Mouse (Mus musculus): Measurements from ENCODE around the gene Cited1. TPM values are rescaled to one million over a fixed set of nuclear protein-coding genes. Genes with fewer than 3 reads are reported as not detected.

Cited1 gene
- 322 and 350 TPM in 2 replicates for polyA plus RNA-seq (2015; fragmentation: Nextera tagmentation; extraction: Ambion mirVana)

DNA sequence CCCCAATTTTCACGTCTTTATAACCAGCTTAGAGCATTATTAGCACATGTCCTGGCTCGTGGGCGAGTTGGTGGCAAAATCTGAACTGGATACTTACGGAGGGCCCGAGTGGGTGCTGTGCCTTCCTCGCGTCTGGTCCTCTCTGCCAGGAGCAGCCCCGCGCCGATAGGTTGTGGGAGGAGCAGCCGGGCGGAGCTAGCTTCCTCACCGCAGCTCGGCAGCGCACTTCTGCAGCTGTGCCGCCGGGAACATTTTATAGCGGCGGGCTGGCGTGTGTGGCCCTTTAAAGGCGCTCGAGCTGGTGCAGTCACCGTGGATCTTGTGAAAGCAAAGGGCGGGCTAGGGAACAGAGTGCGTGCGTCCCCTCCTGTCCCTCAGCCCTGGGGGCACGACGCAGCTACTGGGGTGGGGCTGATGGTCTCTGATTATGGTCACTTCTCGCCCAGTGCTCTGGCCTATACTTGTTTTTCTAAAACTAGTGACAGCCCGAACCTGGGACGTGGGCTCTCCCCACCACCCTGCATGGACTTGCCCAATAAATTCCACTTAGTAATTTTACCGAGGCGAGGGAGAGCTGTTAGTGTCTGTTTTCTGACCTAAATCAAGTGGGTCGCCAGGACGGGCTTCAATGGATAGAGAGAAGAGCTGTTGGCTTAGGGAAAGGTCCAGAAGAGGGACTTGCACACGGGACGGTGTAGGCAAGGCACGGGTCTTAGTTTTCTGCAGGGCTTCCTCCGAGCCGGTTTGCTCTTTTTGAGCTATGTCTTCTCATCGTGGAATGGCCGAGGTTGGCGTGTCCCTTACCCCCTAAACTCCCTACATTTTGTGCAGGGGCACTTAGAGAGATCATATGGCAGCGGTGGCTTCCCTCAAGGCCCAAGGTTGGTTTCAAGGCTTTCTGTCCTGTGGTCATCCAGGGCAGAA, at the start of gene Cited1:
TSS of gene Cited1 (minus strand) at position 245 of the 924 bp plus-strand sequence.
- Histone ChIP-seq H3K9me3 (replicated peaks; ENCODE audit: control insufficient read depth, low read length) (peaks cover 4% of the 10 kb centered on the region), H3K36me3 (ENCODE audit: control insufficient read depth, insufficient read depth) (no peaks in the 10 kb centered on the region), H3K27me3 (ENCODE audit: control insufficient read depth, insufficient read depth, low read length) (peaks cover 19% of the 10 kb centered on the region), H3K27ac (ENCODE audit: low read length) (peak within 1 kb of the TSS; percentile 76), H3K4me2 (ENCODE audit: low read depth, low read length) (peak within 1 kb of the TSS; percentile 64), H3K4me3 (ENCODE audit: low read length) (peak within 1 kb of the TSS; percentile 56), H3K9ac (ENCODE audit: low read length) (peak within 1 kb of the TSS; percentile 76), H3K4me1 (ENCODE audit: control insufficient read depth, insufficient read depth, low read length) (no peaks in the 10 kb centered on the region; the same call in 1 of the 2 replicates)
- peak; percentile 88 for ATAC-seq (replicated peaks; ENCODE audit: extremely low read depth, insufficient read depth, low FRiP score)
- 16% methylated on average over 44 of the region's 44 CpGs for WGBS

DNA sequence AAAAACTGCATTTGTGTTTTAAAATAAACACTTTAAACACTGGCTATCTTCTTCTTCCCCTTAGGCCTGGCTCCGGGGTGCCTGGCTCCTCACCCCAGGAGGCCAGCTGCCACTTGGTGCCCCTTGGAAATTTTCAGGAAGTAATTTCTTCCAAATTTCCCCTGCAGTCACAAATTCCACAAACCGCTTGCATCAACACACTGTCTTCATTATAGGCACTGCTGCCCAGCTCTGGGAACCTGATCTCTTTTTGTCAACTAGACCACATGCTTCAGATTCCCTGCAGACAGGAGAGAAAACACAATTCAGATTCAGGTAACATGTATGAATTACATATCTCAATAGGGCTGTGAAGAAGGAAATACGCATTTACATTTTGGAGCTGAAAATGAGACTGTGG, 32.9 kb upstream of the Cited1 start:
- Histone ChIP-seq H3K4me3 (ENCODE audit: low read length) (no peak overlapping the region), H3K4me2 (ENCODE audit: low read depth, low read length) (no peak overlapping the region), H3K9me3 (replicated peaks; ENCODE audit: control insufficient read depth, low read length) (no peaks in the 10 kb centered on the region), H3K9ac (ENCODE audit: low read length) (no peak overlapping the region), H3K27ac (ENCODE audit: low read length) (no peak overlapping the region), H3K4me1 (ENCODE audit: control insufficient read depth, insufficient read depth, low read length) (no peaks in the 10 kb centered on the region), H3K27me3 (ENCODE audit: control insufficient read depth, insufficient read depth, low read length) (no peaks in the 10 kb centered on the region; the same call in 1 of the 2 replicates), H3K36me3 (ENCODE audit: control insufficient read depth, insufficient read depth) (no peaks in the 10 kb centered on the region)
- WGBS: 74% methylated on average over 3 of the region's 3 CpGs
- ATAC-seq (replicated peaks; ENCODE audit: extremely low read depth, insufficient read depth, low FRiP score): no peak

DNA sequence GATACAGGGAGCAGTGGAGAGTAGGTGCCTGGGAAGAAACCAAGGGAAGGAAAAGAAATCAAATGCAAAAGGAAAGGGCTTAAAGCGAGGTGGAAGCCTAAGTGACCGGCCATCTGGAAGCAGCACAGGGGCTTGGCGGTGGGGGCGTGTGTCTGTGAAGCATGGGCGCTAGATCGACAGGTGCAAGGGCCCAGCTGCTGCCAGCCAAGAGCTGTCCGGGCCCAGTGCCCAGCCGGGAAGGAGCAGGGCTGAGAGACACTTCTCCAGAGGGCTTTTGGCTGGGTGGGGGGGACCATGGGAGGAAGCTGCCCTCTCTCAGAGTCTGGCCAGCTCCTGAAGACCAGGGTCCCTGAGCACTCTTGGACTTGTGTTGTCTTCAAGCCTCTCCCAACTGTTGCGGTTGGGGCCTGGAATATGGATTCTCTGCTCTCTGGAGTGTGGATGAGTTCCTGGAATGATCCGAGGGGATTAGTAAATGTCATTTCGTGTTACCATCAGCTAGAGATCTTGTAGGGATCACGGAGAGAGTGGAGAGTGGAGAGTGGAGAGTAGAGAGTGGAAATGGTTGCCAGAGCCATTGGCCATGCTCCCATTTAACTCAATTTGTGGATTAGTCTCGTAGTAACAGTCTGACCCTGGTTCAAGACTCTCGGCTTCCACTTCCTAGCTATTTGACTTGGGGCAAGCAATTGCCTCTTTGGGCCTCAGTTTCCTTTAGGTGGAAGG, 10.8 kb upstream of the Cited1 start:
- Histone ChIP-seq H3K9ac (ENCODE audit: low read length) (no peak overlapping the region), H3K36me3 (ENCODE audit: control insufficient read depth, insufficient read depth) (no peaks in the 10 kb centered on the region), H3K27ac (ENCODE audit: low read length) (no peak overlapping the region), H3K4me3 (ENCODE audit: low read length) (no peak overlapping the region), H3K4me2 (ENCODE audit: low read depth, low read length) (no peak overlapping the region), H3K27me3 (ENCODE audit: control insufficient read depth, insufficient read depth, low read length) (no peaks in the 10 kb centered on the region; the same call in 1 of the 2 replicates), H3K4me1 (ENCODE audit: control insufficient read depth, insufficient read depth, low read length) (no peaks in the 10 kb centered on the region), H3K9me3 (replicated peaks; ENCODE audit: control insufficient read depth, low read length) (no peaks in the 10 kb centered on the region)
- no peak for ATAC-seq (replicated peaks; ENCODE audit: extremely low read depth, insufficient read depth, low FRiP score)
- WGBS: 85% methylated on average over 13 of the region's 14 CpGs

DNA sequence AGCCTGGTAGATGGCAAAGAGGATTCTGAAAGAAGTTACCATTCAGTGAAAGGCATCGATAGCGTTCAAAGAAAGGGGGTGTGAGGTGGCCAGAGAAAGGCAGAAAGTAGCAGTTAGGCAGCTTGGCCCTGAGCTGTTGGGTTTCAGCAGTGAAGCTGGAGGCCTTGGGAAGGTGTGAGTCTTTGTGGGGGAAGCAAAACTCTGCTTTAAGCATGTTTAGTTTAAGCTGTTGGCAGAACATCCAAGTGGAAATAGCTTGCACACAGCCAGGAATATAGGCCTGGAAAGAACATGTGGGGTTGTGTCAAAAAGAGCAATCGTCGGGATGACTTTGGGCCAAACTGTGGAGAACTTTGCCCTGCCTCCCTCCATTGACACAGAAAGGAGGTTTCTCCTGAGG, 7.8 kb upstream of the Cited1 start:
- no peak overlapping the region for H3K9ac ChIP-seq (ENCODE audit: low read length)
- ATAC-seq (replicated peaks; ENCODE audit: extremely low read depth, insufficient read depth, low FRiP score): no peak
- H3K4me1 ChIP-seq (ENCODE audit: control insufficient read depth, insufficient read depth, low read length): no peaks in the 10 kb centered on the region
- H3K9me3 ChIP-seq (replicated peaks; ENCODE audit: control insufficient read depth, low read length): no peaks in the 10 kb centered on the region
- WGBS: 85% methylated on average over 4 of the region's 4 CpGs
- H3K4me2 ChIP-seq (ENCODE audit: low read depth, low read length): no peak overlapping the region
- H3K36me3 ChIP-seq (ENCODE audit: control insufficient read depth, insufficient read depth): no peaks in the 10 kb centered on the region
- no peak overlapping the region for H3K4me3 ChIP-seq (ENCODE audit: low read length)
- no peaks in the 10 kb centered on the region; the same call in 1 of the 2 replicates for H3K27me3 ChIP-seq (ENCODE audit: control insufficient read depth, insufficient read depth, low read length)
- H3K27ac ChIP-seq (ENCODE audit: low read length): no peak overlapping the region

DNA sequence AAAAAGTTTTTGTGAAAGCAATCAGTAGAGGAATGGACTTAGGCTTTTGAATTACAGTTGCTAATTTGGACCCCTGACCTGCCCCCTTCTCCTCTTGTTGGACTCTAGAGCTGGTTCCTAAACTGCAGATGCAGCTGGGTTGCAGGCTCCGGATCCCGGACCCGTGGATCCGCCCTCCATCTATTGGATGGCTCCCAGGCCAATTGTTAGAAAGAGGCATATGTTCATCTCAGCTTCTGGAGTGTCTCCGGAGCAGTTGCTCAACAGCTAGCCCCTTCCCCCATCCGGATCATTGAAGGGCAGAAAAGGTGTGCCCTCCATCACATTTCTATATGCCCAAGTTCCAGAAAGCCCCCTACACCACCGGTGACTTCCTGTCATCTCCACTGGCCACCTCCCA, 1.9 kb upstream of the Cited1 start:
- no peak for ATAC-seq (replicated peaks; ENCODE audit: extremely low read depth, insufficient read depth, low FRiP score)
- Histone ChIP-seq H3K27ac (ENCODE audit: low read length) (no peak overlapping the region), H3K9ac (ENCODE audit: low read length) (peak overlapping the region; percentile 30; the same call in 1 of the 2 replicates)

DNA sequence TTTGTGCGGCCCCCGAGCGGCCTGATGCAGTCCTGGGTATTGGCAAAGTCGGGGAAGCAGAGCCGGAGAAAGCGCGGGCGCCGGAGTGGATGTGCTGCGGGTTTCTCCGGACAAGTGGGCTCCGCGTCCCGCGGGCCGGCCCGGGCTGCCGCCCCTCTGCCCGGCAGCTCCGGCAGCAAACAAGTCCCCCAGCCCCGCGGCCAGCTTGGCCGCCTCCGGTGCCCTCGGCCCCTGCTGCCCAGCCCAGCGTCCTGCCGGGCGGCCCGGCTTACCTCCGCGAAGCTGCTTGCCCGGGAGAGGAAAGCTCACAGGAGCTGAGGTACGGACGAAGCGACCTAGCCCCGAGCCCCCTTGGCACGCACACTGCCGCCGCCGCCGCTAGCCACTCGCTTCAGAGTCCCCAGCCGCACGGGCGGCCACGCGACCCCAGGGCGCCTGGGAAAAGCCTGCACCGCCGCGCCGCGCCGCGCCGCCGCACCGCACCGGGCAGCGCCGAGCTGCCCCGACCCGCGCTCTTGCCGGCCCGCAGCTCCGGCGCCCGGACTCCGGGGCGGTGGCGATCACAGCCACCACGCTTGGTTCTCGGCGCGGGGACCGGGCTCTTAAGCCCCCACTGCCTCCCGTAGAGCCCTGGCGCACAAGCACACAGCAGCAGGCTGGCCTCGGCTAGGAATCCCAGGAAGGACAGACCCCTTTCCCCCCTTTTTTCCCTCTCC, 602 bp downstream of the Cited1 start:
- peak overlapping the region; percentile 76 for H3K27ac ChIP-seq (ENCODE audit: low read length)
- H3K4me2 ChIP-seq (ENCODE audit: low read depth, low read length): peak overlapping the region; percentile 64
- H3K9me3 ChIP-seq (replicated peaks; ENCODE audit: control insufficient read depth, low read length): peaks cover 4% of the 10 kb centered on the region
- ATAC-seq (replicated peaks; ENCODE audit: extremely low read depth, insufficient read depth, low FRiP score): peak; percentile 39; the same call in 1 of the 2 replicates
- 10% methylated on average over 73 of the region's 80 CpGs for WGBS
- peak overlapping the region; percentile 56 for H3K4me3 ChIP-seq (ENCODE audit: low read length)
- peaks cover 4% of the 10 kb centered on the region; the same call in 1 of the 2 replicates for H3K36me3 ChIP-seq (ENCODE audit: control insufficient read depth, insufficient read depth)
- peaks cover 19% of the 10 kb centered on the region for H3K27me3 ChIP-seq (ENCODE audit: control insufficient read depth, insufficient read depth, low read length)
- H3K9ac ChIP-seq (ENCODE audit: low read length): peak overlapping the region; percentile 76
- H3K4me1 ChIP-seq (ENCODE audit: control insufficient read depth, insufficient read depth, low read length): no peaks in the 10 kb centered on the region; the same call in 1 of the 2 replicates

More for the DNA sequence above, 1.9 kb upstream of the Cited1 start:
- Histone ChIP-seq H3K36me3 (ENCODE audit: control insufficient read depth, insufficient read depth) (no peaks in the 10 kb centered on the region), H3K4me3 (ENCODE audit: low read length) (peak overlapping the region; percentile 12), H3K9me3 (replicated peaks; ENCODE audit: control insufficient read depth, low read length) (peaks cover 4% of the 10 kb centered on the region), H3K4me1 (ENCODE audit: control insufficient read depth, insufficient read depth, low read length) (no peaks in the 10 kb centered on the region; the same call in 1 of the 2 replicates), H3K27me3 (ENCODE audit: control insufficient read depth, insufficient read depth, low read length) (peaks cover 15% of the 10 kb centered on the region), H3K4me2 (ENCODE audit: low read depth, low read length) (peak overlapping the region; percentile 64)
- 25% methylated on average over 7 of the region's 7 CpGs for WGBS

DNA sequence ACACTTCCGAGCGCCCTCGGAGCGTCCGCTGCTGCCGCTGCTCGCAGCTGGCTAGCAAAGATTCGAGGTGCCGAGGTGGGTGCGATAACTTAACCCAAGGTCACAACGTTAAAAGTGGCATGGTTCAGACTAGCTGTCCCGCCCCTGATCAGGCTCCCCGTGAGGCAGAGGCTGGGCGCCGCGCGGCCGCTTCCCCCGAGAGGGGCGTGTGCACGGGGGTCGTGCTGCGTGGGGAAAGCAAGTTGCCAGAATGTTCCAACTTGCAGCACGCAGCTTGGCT, 1.1 kb downstream of the Cited1 start:
- WGBS: 19% methylated on average over 24 of the region's 24 CpGs
- Histone ChIP-seq H3K9ac (ENCODE audit: low read length) (peak overlapping the region; percentile 76), H3K9me3 (replicated peaks; ENCODE audit: control insufficient read depth, low read length) (peaks cover 4% of the 10 kb centered on the region), H3K4me1 (ENCODE audit: control insufficient read depth, insufficient read depth, low read length) (no peaks in the 10 kb centered on the region; the same call in 1 of the 2 replicates), H3K27ac (ENCODE audit: low read length) (peak overlapping the region; percentile 76), H3K36me3 (ENCODE audit: control insufficient read depth, insufficient read depth) (peaks cover 4% of the 10 kb centered on the region; the same call in 1 of the 2 replicates), H3K27me3 (ENCODE audit: control insufficient read depth, insufficient read depth, low read length) (peaks cover 19% of the 10 kb centered on the region), H3K4me3 (ENCODE audit: low read length) (peak overlapping the region; percentile 56), H3K4me2 (ENCODE audit: low read depth, low read length) (peak overlapping the region; percentile 64)
- ATAC-seq (replicated peaks; ENCODE audit: extremely low read depth, insufficient read depth, low FRiP score): no peak; the same call in 1 of the 2 replicates

DNA sequence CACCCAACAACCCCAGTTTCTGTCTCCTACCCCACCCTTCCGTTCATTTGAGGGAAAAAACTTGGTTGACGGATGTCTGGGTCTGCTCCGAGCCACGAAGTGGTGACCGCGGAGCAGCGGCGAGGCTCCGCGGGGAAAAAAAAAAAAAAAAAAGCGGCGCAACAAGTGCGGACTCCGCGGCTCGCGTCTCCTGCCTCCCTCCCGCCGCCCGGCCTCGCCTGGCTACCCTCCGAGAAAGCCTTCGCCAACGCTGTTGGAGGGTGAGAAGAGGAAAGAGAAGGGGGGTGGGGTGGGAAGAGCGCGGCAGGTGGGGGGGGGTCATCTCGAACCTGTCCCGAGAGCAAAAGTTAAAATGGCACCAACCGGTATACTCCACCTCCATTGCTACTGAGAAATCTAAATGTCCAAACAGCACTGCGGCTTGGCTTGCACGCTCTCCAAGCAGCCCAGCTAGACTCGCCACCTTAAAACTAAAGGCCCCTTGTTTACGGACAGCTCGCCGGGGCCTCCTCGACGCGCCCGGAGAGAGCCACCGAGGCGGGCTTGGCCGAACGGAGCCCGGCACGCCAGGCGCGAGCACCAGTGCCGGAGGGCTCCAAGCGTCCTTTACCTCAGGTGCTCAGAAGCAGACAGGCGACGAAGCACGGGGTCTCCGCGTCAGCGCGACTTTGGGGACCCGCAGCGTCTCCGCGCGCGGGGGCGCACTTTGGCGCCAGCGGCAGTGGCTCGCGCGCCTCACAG, 1.7 kb downstream of the Cited1 start:
- no peak for ATAC-seq (replicated peaks; ENCODE audit: extremely low read depth, insufficient read depth, low FRiP score)
- peak overlapping the region; percentile 64 for H3K4me2 ChIP-seq (ENCODE audit: low read depth, low read length)
- peaks cover 19% of the 10 kb centered on the region for H3K27me3 ChIP-seq (ENCODE audit: control insufficient read depth, insufficient read depth, low read length)
- peaks cover 4% of the 10 kb centered on the region; the same call in 1 of the 2 replicates for H3K36me3 ChIP-seq (ENCODE audit: control insufficient read depth, insufficient read depth)
- peak overlapping the region; percentile 76 for H3K27ac ChIP-seq (ENCODE audit: low read length)
- no peaks in the 10 kb centered on the region; the same call in 1 of the 2 replicates for H3K4me1 ChIP-seq (ENCODE audit: control insufficient read depth, insufficient read depth, low read length)
- H3K9me3 ChIP-seq (replicated peaks; ENCODE audit: control insufficient read depth, low read length): peaks cover 4% of the 10 kb centered on the region
- H3K9ac ChIP-seq (ENCODE audit: low read length): peak overlapping the region; percentile 76
- peak overlapping the region; percentile 56 for H3K4me3 ChIP-seq (ENCODE audit: low read length)
- 13% methylated on average over 55 of the region's 68 CpGs for WGBS
